Mouse (Mus musculus): ENCODE measurements around the gene Rara. TPM values are rescaled to one million over a fixed set of nuclear protein-coding genes. Genes with fewer than 3 reads are reported as not detected.

Gene Rara
- polyA plus RNA-seq, 1 experiment from 2014 or later, result 36.9 TPM

DNA sequence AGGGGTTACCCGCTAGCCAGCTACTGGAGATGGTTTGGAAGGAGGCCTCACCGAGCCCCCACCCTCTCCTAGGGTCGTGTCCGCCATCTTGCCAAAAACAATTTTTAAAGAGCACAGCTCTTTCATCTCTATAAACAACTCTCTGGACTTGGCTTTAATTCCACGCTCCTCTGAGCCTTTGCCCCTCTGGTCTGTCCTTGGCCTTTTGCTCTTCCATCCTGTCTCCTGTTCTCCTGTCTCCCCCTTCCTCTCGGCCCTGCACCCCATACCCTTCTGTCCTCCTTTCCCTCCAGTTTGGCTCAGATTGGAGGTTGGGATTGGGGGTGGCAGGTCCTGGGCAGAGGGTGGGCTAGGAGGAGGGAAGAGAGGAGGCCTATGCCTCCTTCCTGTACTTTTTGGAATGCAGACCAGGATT lies 36.6 kb downstream of the Rara start:
- Histone ChIP-seq H3K9me3 (no peaks in the 10 kb centered on the region), H3K27me3 (ENCODE audit: insufficient read depth, poor library complexity, severe bottlenecking) (no peaks in the 10 kb centered on the region), H3K4me1 (peaks cover 100% of the 10 kb centered on the region), H3K27ac (peak overlapping the region; percentile 88), H3K36me3 (peaks cover 29% of the 10 kb centered on the region), H3K4me3 (peak overlapping the region; percentile 70)
- no peak for DNase-seq (ENCODE audit: low spot score)
- WGBS, result 20% methylated on average over 6 of the region's 6 CpGs

DNA sequence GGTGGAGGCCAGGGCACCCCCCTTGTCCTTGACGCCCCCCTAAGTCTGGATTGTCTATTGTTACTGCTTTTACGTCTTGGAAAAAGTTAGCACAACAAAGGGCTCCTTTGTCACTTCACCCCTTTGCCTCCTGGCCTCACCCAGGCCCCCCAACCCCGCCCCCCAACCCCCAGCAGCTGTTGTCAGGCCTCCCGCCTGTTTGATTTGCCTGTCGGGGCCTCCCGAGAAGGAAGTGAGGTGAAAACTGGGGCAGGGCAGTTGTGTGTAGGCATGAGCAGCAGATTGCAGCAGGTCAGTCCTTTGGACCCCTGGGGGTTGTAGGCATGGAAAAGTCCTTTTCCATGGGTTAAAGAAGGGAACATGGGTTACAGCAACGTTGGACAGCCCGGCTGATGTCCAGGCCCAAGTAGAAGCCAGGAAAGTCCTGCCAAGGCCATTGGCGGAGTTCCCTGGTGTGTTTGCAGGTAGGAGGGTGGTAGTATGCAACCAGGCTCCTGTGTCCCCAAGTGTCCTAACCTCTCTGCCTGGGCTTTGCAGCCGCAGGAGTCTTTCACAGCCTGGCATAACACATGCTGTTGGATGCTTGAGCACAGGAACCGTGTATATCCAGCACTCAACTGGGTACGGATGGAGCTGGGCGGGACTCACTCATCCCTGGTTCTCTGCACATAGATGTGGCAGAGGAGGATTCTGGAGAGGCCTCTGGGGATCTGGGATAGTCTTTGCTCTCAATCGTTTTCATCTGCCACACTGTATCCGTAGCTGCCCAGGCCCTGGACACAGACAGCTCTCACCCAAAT lies 37.2 kb downstream of the Rara start:
- H3K4me3 ChIP-seq, result peak overlapping the region; percentile 70
- H3K36me3 ChIP-seq, result peaks cover 34% of the 10 kb centered on the region
- H3K27ac ChIP-seq, result peak overlapping the region; percentile 88
- DNase-seq (ENCODE audit: low spot score), result no peak
- no peaks in the 10 kb centered on the region for H3K9me3 ChIP-seq
- no peaks in the 10 kb centered on the region for H3K27me3 ChIP-seq (ENCODE audit: insufficient read depth, poor library complexity, severe bottlenecking)
- 29% methylated on average over 15 of the region's 15 CpGs for WGBS
- peaks cover 100% of the 10 kb centered on the region for H3K4me1 ChIP-seq

DNA sequence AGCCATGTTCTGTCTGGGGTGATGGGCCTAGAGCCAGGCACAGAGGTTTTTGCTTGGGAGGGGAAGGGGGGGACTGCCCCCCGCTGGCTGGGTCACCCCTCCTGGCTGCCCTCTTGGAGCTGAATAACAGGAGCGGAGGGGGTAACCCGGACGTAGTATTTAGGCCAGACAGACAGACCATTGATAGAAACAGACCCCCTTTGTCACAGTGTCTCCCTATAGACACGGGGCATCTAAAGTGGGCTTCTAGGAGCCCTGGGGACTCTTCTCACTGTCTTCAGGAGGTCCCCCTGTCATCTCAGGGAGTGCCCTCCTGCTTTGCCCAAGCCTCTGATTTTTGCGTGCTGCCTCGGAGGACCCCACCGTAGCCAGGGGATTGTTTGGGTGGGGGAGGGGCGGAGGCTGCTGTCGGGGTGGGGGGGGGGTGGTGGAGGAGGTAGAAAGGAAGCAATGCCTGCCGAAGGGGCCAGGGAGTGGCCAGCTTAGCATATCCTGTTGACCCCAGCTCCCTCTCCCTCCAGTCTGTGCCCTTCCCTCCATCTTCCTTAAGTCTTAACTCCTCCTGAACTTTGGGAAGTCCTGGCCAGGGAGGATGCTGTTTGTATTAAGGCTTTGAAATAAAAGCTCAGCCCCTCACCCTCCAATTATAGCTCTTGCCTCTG lies 37.9 kb downstream of the Rara start:
- DNase-seq (ENCODE audit: low spot score), result no peak
- Histone ChIP-seq H3K27ac (peak overlapping the region; percentile 88), H3K4me1 (peaks cover 100% of the 10 kb centered on the region), H3K4me3 (peak overlapping the region; percentile 70), H3K36me3 (peaks cover 42% of the 10 kb centered on the region), H3K27me3 (ENCODE audit: insufficient read depth, poor library complexity, severe bottlenecking) (no peaks in the 10 kb centered on the region), H3K9me3 (no peaks in the 10 kb centered on the region)
- WGBS, result 10% methylated on average over 11 of the region's 11 CpGs

DNA sequence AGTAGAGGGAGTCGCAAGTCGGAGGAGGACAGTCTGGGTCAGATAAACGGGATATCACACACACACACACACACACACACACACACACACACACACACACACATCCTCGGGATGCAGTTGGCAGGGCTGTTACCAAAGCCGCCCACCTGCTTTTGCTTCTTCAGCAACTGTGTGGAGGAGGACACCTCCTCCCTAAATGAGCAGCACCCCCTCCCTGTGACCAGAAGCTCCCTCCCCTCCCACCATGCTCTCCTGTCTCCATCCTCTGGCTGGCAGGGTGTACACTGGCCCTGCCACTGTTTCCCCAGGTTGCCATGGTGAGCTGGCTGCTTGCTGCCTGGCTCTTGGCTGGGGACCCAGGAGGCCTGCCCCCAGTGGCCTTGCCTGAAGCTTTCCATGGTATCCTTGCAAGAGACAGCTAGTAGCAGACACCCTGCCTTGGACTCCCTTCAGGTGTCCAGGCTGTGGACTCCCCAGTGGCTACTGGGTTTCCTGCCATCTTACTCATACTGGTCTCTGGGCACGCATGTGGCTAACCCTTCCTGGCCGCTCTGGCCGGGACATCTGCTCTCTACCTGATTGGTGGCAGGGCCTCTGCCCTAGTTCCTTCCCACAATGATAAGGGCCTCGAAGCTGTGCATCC lies 39.0 kb downstream of the Rara start:
- 31% methylated on average over 9 of the region's 9 CpGs for WGBS
- Histone ChIP-seq H3K27ac (peak overlapping the region; percentile 88), H3K36me3 (peaks cover 52% of the 10 kb centered on the region), H3K4me1 (peaks cover 100% of the 10 kb centered on the region), H3K9me3 (no peaks in the 10 kb centered on the region), H3K27me3 (ENCODE audit: insufficient read depth, poor library complexity, severe bottlenecking) (no peaks in the 10 kb centered on the region), H3K4me3 (peak overlapping the region; percentile 70)
- DNase-seq (ENCODE audit: low spot score), result no peak

DNA sequence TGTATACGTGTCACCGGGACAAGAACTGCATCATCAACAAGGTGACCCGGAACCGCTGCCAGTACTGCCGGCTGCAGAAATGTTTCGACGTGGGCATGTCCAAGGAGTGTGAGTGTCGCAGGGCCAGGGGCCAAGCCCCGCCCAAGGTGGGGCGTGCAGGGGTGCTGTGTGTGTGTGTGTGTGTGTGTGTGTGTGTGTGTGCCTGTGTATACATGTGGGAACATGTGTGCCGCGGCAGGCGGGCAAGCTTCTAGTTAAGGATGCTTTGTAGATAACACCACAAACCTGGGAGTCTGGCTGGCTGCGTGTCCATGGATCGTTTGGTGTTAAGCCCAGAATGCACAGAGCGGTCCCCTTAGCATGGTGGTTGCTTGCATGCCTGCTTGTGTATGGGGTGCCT lies 40.5 kb downstream of the Rara start:
- 70% methylated on average over 13 of the region's 16 CpGs for WGBS
- Histone ChIP-seq H3K27ac (peak overlapping the region; percentile 66), H3K4me1 (peaks cover 87% of the 10 kb centered on the region), H3K4me3 (peak overlapping the region; percentile 31; the same call in 1 of the 2 replicates), H3K27me3 (ENCODE audit: insufficient read depth, poor library complexity, severe bottlenecking) (no peaks in the 10 kb centered on the region), H3K36me3 (peaks cover 67% of the 10 kb centered on the region), H3K9me3 (no peaks in the 10 kb centered on the region)
- DNase-seq (ENCODE audit: low spot score), result no peak

DNA sequence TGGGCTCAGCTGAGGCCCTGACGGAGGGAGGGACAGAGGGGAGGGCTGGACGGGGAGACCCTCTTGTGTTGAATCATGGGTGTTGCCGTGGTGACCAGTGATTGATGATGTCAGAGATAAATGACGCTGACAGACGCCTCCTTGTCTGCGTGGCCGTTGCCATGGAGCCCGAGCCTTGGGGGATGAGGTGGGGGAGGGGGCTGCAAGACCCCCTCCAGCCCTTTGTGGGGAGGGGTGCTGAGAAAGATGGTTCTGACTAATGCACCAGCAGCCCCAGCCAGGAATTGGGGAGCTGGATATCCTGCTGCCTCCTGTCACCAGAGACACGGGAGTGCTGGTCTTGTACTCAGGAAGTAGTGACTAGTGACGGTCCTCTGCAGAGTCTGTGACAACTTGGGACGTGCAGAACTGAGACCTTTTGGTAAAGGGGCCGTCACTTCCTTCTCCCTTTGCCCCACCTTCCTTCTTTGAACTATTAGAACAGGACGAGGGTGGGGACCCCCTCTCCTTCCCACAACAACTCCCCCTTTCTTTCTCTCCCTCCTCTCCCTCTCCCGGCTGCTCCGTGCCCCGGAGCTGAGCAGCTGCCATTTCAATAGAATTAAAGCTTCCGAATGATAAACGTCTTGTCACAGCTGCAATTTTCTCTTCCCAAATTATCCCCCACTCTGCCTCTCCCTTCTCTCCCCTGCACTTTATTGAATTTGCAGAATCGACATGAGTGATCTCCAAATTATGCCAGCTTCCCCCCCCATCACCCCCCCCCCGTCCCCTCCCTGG lies 41.3 kb downstream of the Rara start:
- no peaks in the 10 kb centered on the region for H3K9me3 ChIP-seq
- WGBS, result 14% methylated on average over 20 of the region's 20 CpGs
- DNase-seq (ENCODE audit: low spot score), result no peak
- peak overlapping the region; percentile 31 for H3K4me3 ChIP-seq
- peaks cover 75% of the 10 kb centered on the region for H3K36me3 ChIP-seq
- H3K4me1 ChIP-seq, result peaks cover 79% of the 10 kb centered on the region
- H3K27me3 ChIP-seq (ENCODE audit: insufficient read depth, poor library complexity, severe bottlenecking), result no peaks in the 10 kb centered on the region
- H3K27ac ChIP-seq, result peak overlapping the region; percentile 66

DNA sequence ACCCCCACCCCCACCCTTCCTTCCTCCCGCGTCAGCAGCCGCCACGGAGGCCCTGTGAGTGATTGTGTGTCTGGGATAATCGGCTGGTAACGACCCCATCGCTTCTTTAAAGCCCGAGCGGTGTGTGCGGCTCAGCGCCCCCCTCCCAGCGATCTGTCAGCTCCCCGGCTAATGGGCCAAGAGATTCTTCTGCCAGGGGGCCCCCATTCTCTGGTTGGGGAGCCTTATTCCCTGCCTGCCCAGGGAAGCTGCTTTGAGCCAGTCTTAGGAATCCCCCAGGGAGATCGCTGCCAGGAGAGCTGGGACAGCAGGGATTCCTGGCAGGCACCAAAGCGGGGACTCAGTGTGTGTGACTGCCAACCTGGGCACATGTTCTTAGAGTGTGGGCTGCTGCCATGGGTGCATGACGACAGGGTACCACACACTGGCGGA lies 41.9 kb downstream of the Rara start:
- 26% methylated on average over 17 of the region's 17 CpGs for WGBS
- no peaks in the 10 kb centered on the region for H3K9me3 ChIP-seq
- peak overlapping the region; percentile 31; the same call in 1 of the 2 replicates for H3K4me3 ChIP-seq
- H3K36me3 ChIP-seq, result peaks cover 80% of the 10 kb centered on the region
- H3K27ac ChIP-seq, result peak overlapping the region; percentile 48
- no peaks in the 10 kb centered on the region for H3K27me3 ChIP-seq (ENCODE audit: insufficient read depth, poor library complexity, severe bottlenecking)
- H3K4me1 ChIP-seq, result peaks cover 77% of the 10 kb centered on the region
- DNase-seq (ENCODE audit: low spot score), result no peak

DNA sequence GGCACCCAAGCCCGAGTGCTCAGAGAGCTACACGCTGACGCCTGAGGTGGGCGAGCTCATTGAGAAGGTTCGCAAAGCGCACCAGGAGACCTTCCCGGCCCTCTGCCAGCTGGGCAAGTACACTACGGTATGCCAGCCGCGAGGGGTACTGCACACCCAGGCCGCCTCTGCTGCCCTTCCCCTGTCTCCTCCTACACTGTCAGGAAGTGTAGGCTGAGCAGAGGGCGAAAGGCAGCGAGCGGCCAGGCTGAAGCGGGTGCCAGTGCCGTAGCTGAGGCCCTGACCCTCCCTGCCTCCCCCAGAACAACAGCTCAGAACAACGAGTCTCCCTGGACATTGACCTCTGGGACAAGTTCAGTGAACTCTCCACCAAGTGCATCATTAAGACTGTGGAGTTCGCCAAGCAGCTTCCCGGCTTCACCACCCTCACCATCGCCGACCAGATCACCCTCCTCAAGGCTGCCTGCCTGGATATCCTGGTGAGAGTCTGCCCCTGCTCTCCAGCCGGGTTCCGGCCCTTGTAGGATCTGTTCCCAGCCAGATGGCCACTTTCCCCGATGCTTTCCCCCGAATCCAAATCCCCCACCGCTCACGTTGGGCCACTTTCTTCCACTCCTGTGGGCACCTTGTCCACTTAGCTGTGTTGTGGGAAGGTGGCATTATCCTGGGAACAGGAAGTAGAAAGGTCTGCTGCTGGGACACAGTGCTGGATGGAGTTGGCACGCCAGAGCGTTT lies 42.7 kb downstream of the Rara start:
- WGBS, result 79% methylated on average over 29 of the region's 29 CpGs
- peaks cover 89% of the 10 kb centered on the region for H3K36me3 ChIP-seq
- peaks cover 73% of the 10 kb centered on the region for H3K4me1 ChIP-seq
- H3K27me3 ChIP-seq (ENCODE audit: insufficient read depth, poor library complexity, severe bottlenecking), result no peaks in the 10 kb centered on the region
- DNase-seq (ENCODE audit: low spot score), result no peak
- no peak overlapping the region for H3K4me3 ChIP-seq
- H3K9me3 ChIP-seq, result no peaks in the 10 kb centered on the region
- peak overlapping the region; percentile 6; the same call in 1 of the 2 replicates for H3K27ac ChIP-seq

DNA sequence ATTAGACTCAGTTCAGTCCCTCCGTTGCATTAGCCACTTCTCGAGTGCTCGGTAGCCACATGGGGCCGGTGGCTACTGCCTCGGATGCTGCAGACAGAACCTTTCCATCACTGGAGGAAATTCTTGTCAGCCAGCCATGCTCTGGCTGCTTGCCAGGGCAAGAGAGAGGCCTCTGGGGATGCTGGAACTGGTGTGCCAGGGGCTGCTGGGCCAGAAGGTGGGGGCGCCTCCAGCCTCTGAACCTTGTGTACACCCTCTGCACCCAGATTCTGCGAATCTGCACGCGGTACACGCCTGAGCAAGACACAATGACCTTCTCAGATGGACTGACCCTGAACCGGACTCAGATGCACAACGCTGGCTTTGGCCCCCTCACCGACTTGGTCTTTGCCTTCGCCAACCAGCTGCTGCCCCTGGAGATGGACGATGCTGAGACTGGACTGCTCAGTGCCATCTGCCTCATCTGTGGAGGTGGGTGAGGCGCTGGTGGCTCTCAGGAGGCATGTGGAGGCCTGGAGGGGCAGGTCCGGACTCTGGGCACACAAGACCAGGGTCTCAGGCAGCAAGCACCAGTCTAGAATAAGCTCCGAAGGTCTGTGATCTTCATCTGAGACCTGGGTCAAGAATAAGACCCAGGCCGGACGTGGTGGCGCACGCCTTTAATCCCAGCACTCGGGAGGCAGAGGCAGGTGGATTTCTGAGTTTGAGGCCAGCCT lies 43.9 kb downstream of the Rara start:
- no peak for DNase-seq (ENCODE audit: low spot score)
- H3K4me1 ChIP-seq, result peaks cover 62% of the 10 kb centered on the region
- peaks cover 85% of the 10 kb centered on the region for H3K36me3 ChIP-seq

DNA sequence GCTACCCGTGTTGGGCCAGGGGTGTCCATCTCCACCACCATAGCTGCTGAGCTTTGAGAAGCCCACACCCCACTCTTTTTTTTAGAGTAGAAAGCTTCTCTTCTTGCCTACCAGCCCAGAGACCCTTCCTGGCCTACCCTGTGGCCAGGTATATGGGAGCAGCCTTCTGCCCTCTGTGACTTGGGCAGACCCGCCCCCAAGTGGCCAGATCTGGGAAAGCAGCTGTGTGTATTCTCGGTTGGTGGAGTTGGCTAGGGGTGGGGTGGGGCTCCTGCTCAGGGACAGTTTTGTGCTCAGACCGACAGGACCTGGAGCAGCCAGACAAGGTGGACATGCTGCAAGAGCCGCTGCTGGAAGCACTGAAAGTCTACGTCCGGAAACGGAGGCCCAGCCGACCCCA lies 44.6 kb downstream of the Rara start:
- H3K36me3 ChIP-seq, result peaks cover 77% of the 10 kb centered on the region
- peaks cover 54% of the 10 kb centered on the region for H3K4me1 ChIP-seq
- DNase-seq (ENCODE audit: low spot score), result peak; percentile 88
- H3K9me3 ChIP-seq, result no peaks in the 10 kb centered on the region
- no peak overlapping the region for H3K4me3 ChIP-seq
- 53% methylated on average over 9 of the region's 9 CpGs for WGBS
- H3K27ac ChIP-seq, result no peak overlapping the region
- H3K27me3 ChIP-seq (ENCODE audit: insufficient read depth, poor library complexity, severe bottlenecking), result no peaks in the 10 kb centered on the region

More for the DNA sequence above, 43.9 kb downstream of the Rara start:
- 83% methylated on average over 23 of the region's 23 CpGs for WGBS
- Histone ChIP-seq H3K27ac (peak overlapping the region; percentile 47), H3K9me3 (no peaks in the 10 kb centered on the region), H3K27me3 (ENCODE audit: insufficient read depth, poor library complexity, severe bottlenecking) (no peaks in the 10 kb centered on the region), H3K4me3 (no peak overlapping the region)

DNA sequence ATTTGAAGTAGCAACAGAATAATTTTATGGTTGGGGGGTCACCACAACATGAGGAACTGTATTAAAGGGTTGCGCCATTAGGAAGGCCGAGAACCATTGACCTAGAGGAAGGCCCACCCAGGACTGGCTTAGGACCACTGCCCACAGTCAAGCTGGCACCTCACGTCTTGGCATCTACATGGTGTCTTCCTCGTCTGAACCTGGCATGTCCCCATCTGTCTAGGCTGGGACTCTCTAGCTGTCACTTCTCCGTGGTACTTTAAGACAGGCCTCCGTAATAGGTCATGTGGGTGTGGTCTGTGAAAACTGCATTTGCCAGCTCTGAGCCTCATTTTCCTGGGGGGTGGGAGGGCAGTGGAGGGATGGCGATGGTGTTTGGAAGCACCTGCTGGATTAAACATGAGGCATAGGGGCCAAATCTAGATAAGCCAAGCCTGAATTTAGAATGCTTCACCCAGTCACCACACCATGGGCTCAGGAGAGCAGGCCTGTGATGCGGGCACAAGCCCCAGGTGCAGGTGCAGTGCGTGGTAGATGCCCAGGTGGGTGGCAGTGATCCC lies 45.3 kb downstream of the Rara start:
- Histone ChIP-seq H3K9me3 (no peaks in the 10 kb centered on the region), H3K27ac (no peak overlapping the region), H3K4me1 (peaks cover 48% of the 10 kb centered on the region), H3K36me3 (peaks cover 71% of the 10 kb centered on the region), H3K27me3 (ENCODE audit: insufficient read depth, poor library complexity, severe bottlenecking) (no peaks in the 10 kb centered on the region), H3K4me3 (no peak overlapping the region)
- 89% methylated on average over 9 of the region's 9 CpGs for WGBS
- DNase-seq (ENCODE audit: low spot score), result no peak

Measured in heart, embryonic 10.5 days (tissue).